Mouse (Mus musculus) retina, adult 2 months (tissue): ENCODE measurements around the gene Iqsec1.

Experiments
- DNase-seq: peaks from one replicate; pipeline ENCODE4 v3.0.0-alpha.2; 2012; ENCODE audit warnings: low read depth, low spot score

The Iqsec1 gene

GRCm38 (mm10) chr6:90953349-90953748 is 35.1 kb downstream of the Iqsec1 start:
- no peak for DNase-seq

DNA sequence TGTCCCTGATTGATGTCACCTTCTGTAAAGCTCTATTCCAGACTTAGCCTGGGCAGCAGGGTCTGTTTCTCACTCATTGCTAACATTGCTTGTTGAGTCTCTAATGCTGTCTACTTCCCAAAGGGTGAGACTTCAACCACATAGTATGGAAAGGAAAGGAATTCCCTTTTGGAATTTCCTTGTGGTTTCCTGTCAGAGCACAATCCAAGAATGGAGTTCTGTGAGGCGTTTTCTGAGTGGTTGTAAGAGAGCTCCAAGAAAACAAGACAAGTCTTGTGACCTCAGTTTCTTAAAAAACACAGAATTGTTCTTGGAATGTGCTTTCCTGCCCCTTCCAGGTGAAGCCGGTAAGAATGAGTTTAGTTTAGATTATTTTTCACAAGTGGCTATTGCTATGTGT is 37.5 kb downstream of the Iqsec1 start:
- DNase-seq, result no peak

DNA sequence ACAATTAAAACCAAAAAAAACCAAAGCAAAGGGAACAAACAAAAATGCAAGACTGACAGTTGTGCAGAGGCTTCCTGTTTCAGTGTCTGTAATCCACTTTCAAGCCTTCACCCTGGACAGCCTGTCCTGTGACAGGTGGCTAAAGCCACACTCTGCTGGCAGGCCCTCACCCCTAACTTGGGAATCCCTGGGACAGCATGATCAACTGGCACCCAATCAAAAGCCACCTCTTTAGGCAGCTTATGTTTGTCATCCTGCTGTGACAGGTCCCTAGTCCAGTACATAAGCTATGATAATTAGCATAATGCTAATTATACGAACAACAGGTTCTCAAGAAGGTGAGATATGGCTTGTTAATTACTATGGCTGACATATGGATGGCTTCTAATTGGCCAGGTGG is 40.4 kb downstream of the Iqsec1 start:
- no peak for DNase-seq

DNA sequence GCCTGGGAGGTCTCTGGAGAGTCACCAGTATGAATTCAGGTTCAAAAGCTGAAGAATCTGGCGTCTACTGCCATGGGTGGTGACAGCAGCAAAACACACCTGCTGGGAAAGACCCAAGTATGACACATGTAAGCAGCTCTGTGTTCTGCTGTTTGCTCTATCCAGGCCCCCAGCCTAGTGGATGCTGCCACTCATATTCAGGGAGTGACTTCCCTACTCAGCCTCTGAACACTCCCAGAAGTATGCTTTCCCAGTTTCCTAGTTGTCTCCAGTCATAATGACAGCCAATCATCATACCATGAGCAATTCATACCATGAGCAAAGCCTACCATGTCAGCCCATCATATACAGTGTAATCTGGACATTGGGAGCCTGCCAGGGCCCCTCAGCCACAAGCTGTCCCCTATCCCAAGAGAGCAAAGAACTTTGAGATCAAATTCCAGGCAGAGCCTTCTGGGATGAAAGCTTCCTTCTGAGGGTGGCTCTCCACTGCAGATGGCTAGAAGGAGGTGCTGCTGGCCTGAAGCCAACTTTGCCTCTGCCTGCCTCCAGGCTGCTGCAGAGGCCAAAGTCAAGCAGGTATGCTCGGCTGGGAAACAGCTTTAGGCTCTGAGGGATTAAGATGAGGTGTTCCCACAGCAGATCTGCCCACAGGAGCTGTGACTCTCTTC is 42.8 kb downstream of the Iqsec1 start:
- no peak for DNase-seq

DNA sequence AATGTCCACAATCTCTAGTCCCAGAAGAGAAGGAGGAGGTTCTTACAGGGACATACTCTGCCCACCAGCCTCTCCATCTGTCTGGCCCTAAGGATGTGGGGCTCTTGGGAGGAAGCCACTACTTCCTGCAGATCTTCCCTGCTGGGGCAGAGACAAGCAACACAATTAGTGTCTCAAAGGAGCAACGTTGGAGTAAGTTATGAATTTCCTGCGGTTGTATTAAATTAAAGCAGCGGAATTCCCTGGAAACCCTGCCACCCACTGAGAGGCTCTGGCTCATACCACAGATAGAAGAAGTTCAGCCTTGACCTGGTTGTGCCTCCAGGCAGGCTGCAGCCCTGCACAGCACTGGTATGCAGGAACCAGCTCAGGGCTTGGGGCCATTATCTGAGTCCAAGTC is 47.2 kb downstream of the Iqsec1 start:
- no peak for DNase-seq

- DNase-seq, result no peak
These were observed 54.8 kb downstream of the Iqsec1 start for GRCm38 (mm10) chr6:90933656-90934055.

DNA sequence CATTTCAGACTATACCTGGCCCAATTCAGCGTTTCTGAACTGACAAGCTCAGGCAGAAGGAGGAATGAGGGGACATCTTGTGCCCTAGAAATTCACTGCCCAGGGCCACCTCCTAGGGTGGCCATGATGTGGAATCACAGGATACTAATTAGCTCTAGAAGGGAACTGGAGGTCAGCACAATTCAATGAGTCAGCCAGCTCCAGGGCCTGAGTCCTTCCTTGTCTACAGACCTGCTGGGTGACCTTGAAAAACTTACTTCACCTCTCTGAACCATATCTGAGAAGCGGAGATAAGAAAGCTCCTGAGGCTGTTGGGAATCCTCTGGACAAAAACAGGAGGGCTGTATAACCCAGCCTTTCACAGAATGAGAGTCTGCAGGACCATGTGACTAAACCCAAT is 59.7 kb downstream of the Iqsec1 start:
- no peak for DNase-seq

DNA sequence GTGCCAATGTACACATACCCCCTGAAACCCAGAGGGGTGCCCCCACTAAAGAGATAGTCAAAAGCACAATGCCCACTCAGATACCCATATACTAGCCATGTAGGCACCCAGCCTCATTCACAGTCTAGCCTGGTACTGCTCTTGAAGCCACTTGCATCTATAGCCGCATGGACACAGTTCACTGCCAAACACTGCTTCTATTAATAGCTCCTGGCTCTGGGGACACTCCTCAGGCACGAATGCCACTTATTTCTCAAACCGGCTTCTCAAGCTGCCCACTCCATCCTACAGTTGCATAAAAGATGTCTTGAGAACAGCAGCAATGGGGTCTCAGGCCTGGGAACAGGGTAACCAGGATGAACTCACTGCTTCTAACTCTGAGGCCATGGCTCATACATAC is 63.0 kb downstream of the Iqsec1 start:
- no peak for DNase-seq

DNA sequence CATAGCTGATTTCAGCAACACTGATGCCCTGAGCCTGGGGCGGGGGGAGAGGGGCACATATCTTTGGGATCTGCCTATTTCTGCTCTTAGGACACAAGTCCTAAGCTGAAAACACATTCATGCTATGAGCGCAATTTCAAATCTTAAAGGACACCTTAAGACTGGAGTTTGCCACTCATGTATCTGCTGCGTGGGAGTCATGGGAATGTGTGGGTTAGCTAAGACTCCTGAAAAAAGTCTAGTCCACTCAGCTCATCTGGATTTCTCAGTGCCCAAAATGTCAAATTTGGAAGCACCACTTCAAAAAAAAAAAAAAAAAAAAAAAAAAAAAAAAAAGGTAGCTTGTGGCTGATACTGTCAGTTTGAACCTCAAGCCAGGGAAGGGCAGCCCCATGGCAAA is 63.7 kb downstream of the Iqsec1 start:
- DNase-seq, result no peak

- no peak for DNase-seq
These were observed 64.1 kb downstream of the Iqsec1 start for GRCm38 (mm10) chr6:90924379-90924778.

- no peak for DNase-seq
These were observed 67.1 kb downstream of the Iqsec1 start for GRCm38 (mm10) chr6:90921259-90921946.

- no peak for DNase-seq
These were observed 67.8 kb downstream of the Iqsec1 start for GRCm38 (mm10) chr6:90920510-90921220.

- DNase-seq, result no peak
These were observed 68.7 kb downstream of the Iqsec1 start for GRCm38 (mm10) chr6:90919636-90920420.

GRCm38 (mm10) chr6:90915585-90915984 is 72.9 kb downstream of the Iqsec1 start:
- DNase-seq, result no peak

DNA sequence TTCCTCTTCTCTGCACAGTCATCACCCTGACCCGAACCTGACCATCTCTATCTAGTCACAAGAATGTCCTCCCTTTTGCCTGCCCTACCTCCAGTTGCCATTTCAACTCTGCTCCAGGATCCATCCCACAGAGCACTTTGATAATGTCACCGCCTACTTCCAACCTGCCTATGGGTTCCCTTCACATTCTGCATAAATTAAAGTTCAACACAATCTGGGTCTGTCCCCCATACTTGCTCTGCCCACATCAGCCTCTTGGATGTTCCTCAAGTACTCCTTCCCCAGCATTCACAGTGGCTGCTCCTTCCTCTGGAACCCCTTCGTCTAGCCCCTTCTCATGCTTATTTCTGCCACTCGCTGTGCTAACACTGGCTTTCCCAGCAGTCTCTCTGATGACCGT is 74.7 kb downstream of the Iqsec1 start:
- no peak for DNase-seq

- DNase-seq, result no peak
These were observed 75.7 kb downstream of the Iqsec1 start for GRCm38 (mm10) chr6:90912768-90913167.

GRCm38 (mm10) chr6:90904143-90904542 is 84.3 kb downstream of the Iqsec1 start:
- no peak for DNase-seq

DNA sequence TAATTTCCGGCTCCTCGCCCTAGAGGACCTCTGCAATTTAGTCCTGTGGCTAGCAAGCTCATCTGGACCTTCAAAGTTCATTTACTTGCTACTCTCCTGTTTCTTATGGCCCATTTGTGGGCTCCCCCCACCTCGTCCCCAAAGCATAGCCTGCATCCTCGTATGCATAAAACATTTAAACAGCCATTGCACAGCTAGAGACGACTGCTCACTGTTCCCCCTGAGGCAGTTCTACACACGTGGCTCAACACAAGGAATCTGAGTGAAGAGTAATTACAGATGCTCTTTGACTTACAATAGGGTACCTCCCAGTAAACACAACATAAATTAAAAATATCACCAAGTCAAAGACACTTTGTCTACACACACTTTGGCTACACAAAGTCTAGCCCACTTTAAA is 88.2 kb downstream of the Iqsec1 start:
- DNase-seq, result no peak

GRCm38 (mm10) chr6:90899266-90899665 is 89.2 kb downstream of the Iqsec1 start:
- no peak for DNase-seq

DNA sequence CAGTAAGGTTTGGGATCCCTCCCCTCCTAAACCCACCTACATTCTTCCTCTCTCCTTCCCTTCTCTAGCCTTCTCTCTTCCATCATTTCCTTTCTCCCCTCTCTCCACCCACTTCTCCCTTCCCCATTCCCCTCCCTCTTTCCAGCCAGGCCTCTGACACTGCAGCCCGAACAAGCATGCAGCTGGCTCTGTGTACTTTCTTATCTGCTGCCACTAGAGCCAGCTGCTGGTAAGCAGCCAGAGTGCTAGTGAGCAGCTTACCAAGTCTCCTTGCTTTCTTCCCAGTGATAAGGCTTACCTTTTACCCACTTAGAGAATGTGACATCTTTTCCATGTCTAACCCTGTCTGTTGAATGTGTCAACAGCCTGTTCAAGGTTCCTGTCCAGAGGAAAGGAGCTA is 90.4 kb downstream of the Iqsec1 start:
- no peak for DNase-seq

- DNase-seq, result no peak
These were observed 96.1 kb downstream of the Iqsec1 start for GRCm38 (mm10) chr6:90892401-90892800.
